Mouse (Mus musculus): Measurements from ENCODE around the gene Ankrd2. TPM values are rescaled to one million over a fixed set of nuclear protein-coding genes. Genes with fewer than 3 reads are reported as not detected.

The Ankrd2 gene
- polyA plus RNA-seq, 1 experiment, result not detected

DNA sequence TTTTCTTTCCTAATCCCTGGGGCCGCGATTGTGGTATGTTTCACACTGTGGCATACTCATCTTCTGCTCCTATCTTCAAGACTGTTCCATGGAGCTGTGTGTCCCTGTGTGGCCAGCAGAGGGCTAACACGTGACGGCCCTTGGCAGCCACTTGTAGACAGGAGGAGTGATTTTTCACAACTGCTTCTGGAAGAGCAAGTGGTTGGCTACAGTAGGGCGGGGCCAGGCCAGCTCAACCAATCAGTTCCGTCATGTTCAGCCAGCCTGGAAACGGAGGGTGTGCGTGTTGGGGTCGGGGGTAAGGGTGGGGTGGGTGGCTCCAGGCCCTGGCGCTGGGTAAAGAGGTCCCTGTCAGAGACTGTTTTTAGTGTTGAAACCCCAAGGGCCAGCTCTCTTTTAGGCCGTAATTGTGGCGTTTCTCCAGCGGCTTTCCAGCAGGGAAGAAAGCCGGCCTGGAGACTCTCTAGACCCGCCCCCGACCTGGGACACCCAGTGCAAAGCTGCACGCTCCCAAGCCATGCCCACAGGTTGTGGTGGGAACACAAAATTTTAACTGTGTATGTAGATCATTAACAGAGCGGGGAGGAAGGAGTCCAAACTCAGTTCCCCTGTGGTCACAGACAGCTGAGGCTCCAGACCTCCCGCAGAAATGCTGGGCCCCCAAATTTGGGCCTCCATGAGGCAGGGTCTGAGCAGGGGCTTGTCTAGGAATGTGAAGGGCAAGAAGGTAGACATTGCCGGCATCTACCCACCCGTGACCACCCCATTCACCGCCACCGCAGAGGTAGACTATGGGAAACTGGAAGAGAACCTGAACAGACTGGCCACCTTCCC, 9.7 kb downstream of the Ankrd2 start, which contains the start of gene Hoga1:
Hoga1 (plus strand) TSS at position 342 of the 834 bp plus-strand sequence.
- H3K36me3 ChIP-seq (replicated peaks; ENCODE audit: low read length), result no peaks in the 10 kb centered on the region
- no peaks in the 10 kb centered on the region for H3K9me3 ChIP-seq
- H3K4me3 ChIP-seq (replicated peaks), result peak within 1 kb of the TSS; percentile 72
- peaks cover 12% of the 10 kb centered on the region for H3K4me1 ChIP-seq
- H3K27me3 ChIP-seq (replicated peaks), result peaks cover 52% of the 10 kb centered on the region
- TF ChIP-seq FLI1 (IDR thresholded peaks at IDR 0.05; ENCODE audit: low read length), result no peak
- no peak for TF ChIP-seq GATA1 (IDR thresholded peaks at IDR 0.05; ENCODE audit: borderline replicate concordance, low read length)

GRCm38 (mm10) chr19:42050251-42050650, 14.5 kb downstream of the Ankrd2 start:
- no peaks in the 10 kb centered on the region for H3K36me3 ChIP-seq (replicated peaks; ENCODE audit: low read length)
- H3K9me3 ChIP-seq, result no peaks in the 10 kb centered on the region
- peaks cover 10% of the 10 kb centered on the region for H3K4me1 ChIP-seq
- peaks cover 33% of the 10 kb centered on the region for H3K27me3 ChIP-seq (replicated peaks)
- H3K4me3 ChIP-seq (replicated peaks), result no peak overlapping the region
- no peak for TF ChIP-seq GATA1 (IDR thresholded peaks at IDR 0.05; ENCODE audit: borderline replicate concordance, low read length)
- no peak for TF ChIP-seq FLI1 (IDR thresholded peaks at IDR 0.05; ENCODE audit: low read length)

- Histone ChIP-seq H3K36me3 (replicated peaks; ENCODE audit: low read length) (no peaks in the 10 kb centered on the region), H3K9me3 (no peaks in the 10 kb centered on the region), H3K27me3 (replicated peaks) (peaks cover 31% of the 10 kb centered on the region), H3K4me1 (peaks cover 2% of the 10 kb centered on the region; the same call in 1 of the 2 replicates), H3K4me3 (replicated peaks) (no peak overlapping the region)
- TF ChIP-seq GATA1 (IDR thresholded peaks at IDR 0.05; ENCODE audit: borderline replicate concordance, low read length) (no peak), FLI1 (IDR thresholded peaks at IDR 0.05; ENCODE audit: low read length) (no peak)
These were observed 15.6 kb downstream of the Ankrd2 start for GRCm38 (mm10) chr19:42051351-42051750.

DNA sequence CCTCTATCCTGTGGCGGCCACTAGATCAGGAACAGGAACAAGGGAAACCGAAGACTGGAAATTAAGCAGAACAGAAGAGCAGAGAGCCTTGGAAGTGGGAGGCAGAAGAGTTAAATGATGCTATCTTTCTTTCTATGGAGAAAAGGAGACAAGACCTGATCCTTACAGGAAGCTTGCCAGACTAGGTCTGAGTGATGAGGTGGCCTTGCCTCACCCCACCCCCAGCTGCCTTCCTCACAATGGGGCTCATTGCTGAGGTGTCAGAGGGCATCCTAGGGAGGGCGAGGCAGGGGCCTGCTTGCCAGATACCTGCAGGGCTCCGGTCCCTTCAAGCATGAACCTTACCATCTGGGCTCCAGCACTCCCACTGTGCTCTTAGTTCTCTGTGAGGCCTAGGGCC, 16.1 kb downstream of the Ankrd2 start, which contains the start of gene 4933411K16Rik:
4933411K16Rik (plus strand) TSS at position 301 of the 400 bp plus-strand sequence.
- Histone ChIP-seq H3K4me1 (0 out of 2 replicates have a peak, but pooled peaks cover 2% of the 10 kb centered on the region), H3K4me3 (replicated peaks) (no peak within 1 kb of the TSS), H3K36me3 (replicated peaks; ENCODE audit: low read length) (no peaks in the 10 kb centered on the region), H3K27me3 (replicated peaks) (peaks cover 32% of the 10 kb centered on the region), H3K9me3 (no peaks in the 10 kb centered on the region)
- TF ChIP-seq GATA1 (IDR thresholded peaks at IDR 0.05; ENCODE audit: borderline replicate concordance, low read length) (no peak), FLI1 (IDR thresholded peaks at IDR 0.05; ENCODE audit: low read length) (no peak)

DNA sequence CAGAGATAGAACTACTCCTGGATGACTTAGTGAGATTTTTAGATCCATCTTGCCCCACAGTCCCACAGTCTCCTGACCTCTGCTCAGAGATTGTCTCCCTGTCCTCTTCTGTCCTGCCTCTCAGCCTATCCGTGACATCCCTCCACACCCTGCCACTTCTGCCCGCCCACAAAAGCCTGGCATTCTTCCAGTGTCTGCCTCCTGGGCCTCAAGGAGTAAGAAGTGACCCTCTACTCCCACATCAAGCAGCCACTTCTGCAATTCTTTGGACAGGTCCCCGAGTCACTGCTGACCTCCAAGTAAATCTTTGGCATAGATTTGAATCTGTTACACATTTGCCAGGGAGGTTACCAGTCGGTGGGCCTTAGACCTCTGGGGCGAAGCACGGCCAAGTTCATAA, 18.5 kb downstream of the Ankrd2 start:
- Histone ChIP-seq H3K4me3 (replicated peaks) (no peak overlapping the region), H3K9me3 (no peaks in the 10 kb centered on the region), H3K27me3 (replicated peaks) (peaks cover 41% of the 10 kb centered on the region), H3K36me3 (replicated peaks; ENCODE audit: low read length) (no peaks in the 10 kb centered on the region), H3K4me1 (0 out of 2 replicates have a peak, but pooled peaks cover 2% of the 10 kb centered on the region)
- TF ChIP-seq FLI1 (IDR thresholded peaks at IDR 0.05; ENCODE audit: low read length) (no peak), GATA1 (IDR thresholded peaks at IDR 0.05; ENCODE audit: borderline replicate concordance, low read length) (no peak)

DNA sequence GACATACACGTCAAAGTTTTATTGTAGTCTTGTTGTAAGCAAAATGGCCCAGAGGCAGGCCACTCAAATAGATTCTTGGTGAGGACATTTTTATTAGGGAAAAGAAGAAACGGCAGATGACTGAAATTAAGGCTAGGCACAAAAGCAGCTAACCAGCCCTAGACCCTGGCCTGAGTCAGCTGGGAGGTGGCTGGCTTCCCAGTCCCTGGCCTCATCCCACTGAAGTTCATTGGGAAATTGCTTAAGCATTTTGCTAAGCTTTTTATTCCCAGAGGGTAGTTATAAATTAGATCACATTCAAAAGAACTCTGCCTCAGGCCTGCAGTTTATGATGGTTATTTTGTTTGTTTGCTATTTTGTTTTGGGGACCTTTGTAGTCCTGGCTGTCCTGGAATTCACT, 20.1 kb downstream of the Ankrd2 start:
- H3K4me3 ChIP-seq (replicated peaks), result no peak overlapping the region
- H3K4me1 ChIP-seq, result 0 out of 2 replicates have a peak, but pooled peaks cover 2% of the 10 kb centered on the region
- peaks cover 52% of the 10 kb centered on the region for H3K27me3 ChIP-seq (replicated peaks)
- no peaks in the 10 kb centered on the region for H3K36me3 ChIP-seq (replicated peaks; ENCODE audit: low read length)
- no peaks in the 10 kb centered on the region for H3K9me3 ChIP-seq
- TF ChIP-seq GATA1 (IDR thresholded peaks at IDR 0.05; ENCODE audit: borderline replicate concordance, low read length), result no peak
- TF ChIP-seq FLI1 (IDR thresholded peaks at IDR 0.05; ENCODE audit: low read length), result no peak

- Histone ChIP-seq H3K36me3 (replicated peaks; ENCODE audit: low read length) (no peaks in the 10 kb centered on the region), H3K27me3 (replicated peaks) (peaks cover 60% of the 10 kb centered on the region), H3K9me3 (no peaks in the 10 kb centered on the region), H3K4me1 (0 out of 2 replicates have a peak, but pooled peaks cover 2% of the 10 kb centered on the region), H3K4me3 (replicated peaks) (no peak overlapping the region)
- no peak for TF ChIP-seq FLI1 (IDR thresholded peaks at IDR 0.05; ENCODE audit: low read length)
- no peak for TF ChIP-seq GATA1 (IDR thresholded peaks at IDR 0.05; ENCODE audit: borderline replicate concordance, low read length)
These were observed 21.1 kb downstream of the Ankrd2 start for GRCm38 (mm10) chr19:42056719-42057409.

DNA sequence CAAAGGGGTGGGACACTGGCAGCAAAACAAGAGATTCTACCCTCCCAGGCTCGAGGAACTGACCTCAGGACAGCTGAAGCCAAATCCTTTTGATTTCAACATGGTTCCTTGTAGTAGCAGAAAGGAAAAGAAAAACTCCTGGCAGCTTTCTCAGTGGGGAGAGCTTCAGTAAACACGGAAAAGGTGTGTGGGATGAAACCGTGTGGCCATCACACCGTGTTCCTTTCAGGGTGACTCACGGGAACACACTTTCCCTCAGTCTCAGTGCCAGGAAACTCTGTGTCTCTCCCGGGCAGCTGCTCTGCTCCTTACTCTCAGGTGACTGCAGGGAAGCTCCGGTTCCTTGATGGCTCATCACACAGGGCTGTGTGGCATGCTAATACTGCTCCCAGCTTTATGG, 22.6 kb downstream of the Ankrd2 start:
- Histone ChIP-seq H3K27me3 (replicated peaks) (peaks cover 65% of the 10 kb centered on the region), H3K4me3 (replicated peaks) (no peak overlapping the region), H3K36me3 (replicated peaks; ENCODE audit: low read length) (no peaks in the 10 kb centered on the region), H3K4me1 (0 out of 2 replicates have a peak, but pooled peaks cover 2% of the 10 kb centered on the region), H3K9me3 (no peaks in the 10 kb centered on the region)
- TF ChIP-seq GATA1 (IDR thresholded peaks at IDR 0.05; ENCODE audit: borderline replicate concordance, low read length), result no peak
- TF ChIP-seq FLI1 (IDR thresholded peaks at IDR 0.05; ENCODE audit: low read length), result no peak

- H3K4me1 ChIP-seq, result no peaks in the 10 kb centered on the region
- no peaks in the 10 kb centered on the region for H3K9me3 ChIP-seq
- no peak overlapping the region for H3K4me3 ChIP-seq (replicated peaks)
- H3K27me3 ChIP-seq (replicated peaks), result peaks cover 57% of the 10 kb centered on the region
- TF ChIP-seq FLI1 (IDR thresholded peaks at IDR 0.05; ENCODE audit: low read length) (no peak), GATA1 (IDR thresholded peaks at IDR 0.05; ENCODE audit: borderline replicate concordance, low read length) (no peak)
- H3K36me3 ChIP-seq (replicated peaks; ENCODE audit: low read length), result no peaks in the 10 kb centered on the region
These were observed 25.6 kb downstream of the Ankrd2 start for GRCm38 (mm10) chr19:42061443-42061842.
